ENCODE assay signal across 12 mouse cellular contexts in the genomic region with DNA sequence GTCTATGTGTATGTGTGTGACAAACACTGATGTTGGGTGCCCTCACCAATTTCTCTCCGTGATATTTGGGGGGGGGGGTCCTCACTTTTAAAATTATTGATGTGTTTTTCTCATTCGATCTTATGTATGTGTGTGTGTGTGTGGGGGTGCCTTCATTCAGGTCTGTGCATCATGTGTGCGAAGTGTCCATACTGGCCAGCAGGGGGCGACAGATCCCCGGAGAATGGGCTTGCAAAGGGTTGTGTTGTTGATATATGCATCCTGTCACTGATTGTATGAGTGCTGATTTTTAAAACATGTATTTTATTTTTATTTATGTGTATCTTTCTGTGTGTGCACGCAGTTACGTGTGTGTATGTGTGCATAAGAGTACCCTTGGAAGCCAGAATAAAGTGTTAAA. TPM values are rescaled to one million over a fixed set of nuclear protein-coding genes. Genes with fewer than 3 reads are reported as not detected.
DNase-seq lines count a peak whose midpoint lies in the region; ATAC-seq and TF ChIP-seq lines count a peak whose summit lies in the region.
"Had no signal": no experiment of that assay in that cellular context is flagged by ENCODE, and none has a peak within 500 bp of the region (broad histone marks: within the 10 kb centered on the region; RNA-seq: fewer than 3 reads in every experiment).

No protein-coding gene starts in this region.

- no peak for DNase-seq in gastrocnemius, adult 2 months
- DNase-seq in gastrocnemius, adult 18-20 months (ENCODE audit: low spot score) = no peak
- DNase-seq in thymus, adult 2 months = no peak
- DNase-seq in thymus, adult 18-20 months = no peak
- peak; percentile 63 for DNase-seq in thymus, postnatal 4 days
- no peak for DNase-seq in gastrocnemius, postnatal 10 days
- no peak for DNase-seq in gastrocnemius, adult 8-10 months (ENCODE audit: low spot score in 2 of 2)

- 87% methylated on average over 7 of the region's 7 CpGs for WGBS in thymus, adult 2 months

- intact Hi-C loops in gastrocnemius, adult 2 months (cut with DNase I) = no loop called here

- ATAC-seq in inflammation-experienced regulatory T-cells, adult 6 months = peak; percentile 36

- no peak overlapping the region for H3K27ac ChIP-seq in gastrocnemius, adult 2 months
- H3K27ac ChIP-seq in thymus, adult 2 months (ENCODE audit: control insufficient read depth, insufficient read depth, low read length) = no peak overlapping the region
- H3K27ac ChIP-seq: midbrain, embryonic 12.5 days had no signal

- peak; percentile 31; the same call in 1 of the 2 replicates for TF ChIP-seq CTCF in gastrocnemius, adult 2 months (IDR thresholded peaks at IDR 0.05)
- peak; percentile 40; the same call in 1 of the 2 replicates for TF ChIP-seq CTCF in thymus, adult 2 months (IDR thresholded peaks at IDR 0.05; ENCODE audit: borderline replicate concordance, control insufficient read depth, extremely low read depth, insufficient read depth, low read length, poor library complexity)

- H3K36me3 ChIP-seq in thymus, adult 2 months (ENCODE audit: control insufficient read depth, insufficient read depth, low read length) = no peaks in the 10 kb centered on the region
- H3K36me3 ChIP-seq: midbrain, embryonic 12.5 days had no signal

- peaks cover 5% of the 10 kb centered on the region for H3K4me1 ChIP-seq in thymus, adult 2 months (replicated peaks; ENCODE audit: control insufficient read depth, insufficient read depth, low read length)
- H3K4me1 ChIP-seq: midbrain, embryonic 12.5 days had no signal

- TF ChIP-seq POLR2A in thymus, adult 2 months (IDR thresholded peaks at IDR 0.05; ENCODE audit: control insufficient read depth, extremely low read depth, insufficient read depth, low read length, poor library complexity) = no peak

- no peak overlapping the region for H3K4me3 ChIP-seq in gastrocnemius, adult 2 months
- no peak overlapping the region for H3K4me3 ChIP-seq in thymus, adult 2 months (ENCODE audit: control insufficient read depth, insufficient read depth, low read length)
- H3K4me3 ChIP-seq: midbrain, embryonic 12.5 days had no signal

- no peaks in the 10 kb centered on the region for H3K27me3 ChIP-seq in thymus, adult 2 months (ENCODE audit: control insufficient read depth, insufficient read depth, low read length)
- H3K27me3 ChIP-seq: midbrain, embryonic 12.5 days had no signal

RNA-seq across cellular contexts. Expression of a gene that starts 32.6 kb away (rescaled TPM):
- not detected for total RNA-seq in gastrocnemius, adult 2 months (2021)
- total RNA-seq in gastrocnemius, adult 18-20 months (2021) = not detected
- not detected in 2 replicates for polyA plus RNA-seq in thymus, adult 2 months (2012; rRNA removed)
- polyA plus RNA-seq in inflammation-experienced regulatory T-cells, adult 6 months (2017; shearing (Covaris generic)) = not detected
- not detected for total RNA-seq in gastrocnemius, postnatal 10 days (2021)
- total RNA-seq in gastrocnemius, adult 8-10 months (2022) = not detected
- total RNA-seq: left cerebral cortex, adult 8-10 months had no signal
- polyA plus RNA-seq: embryonic facial prominence, embryonic 14.5 days; hindbrain, embryonic 11.5 days; midbrain, embryonic 12.5 days had no signal

RNA-seq across cellular contexts. Expression of a gene that starts 35.3 kb away (rescaled TPM):
- not detected for total RNA-seq in gastrocnemius, adult 2 months (2021)
- not detected for total RNA-seq in gastrocnemius, adult 18-20 months (2021)
- polyA plus RNA-seq in thymus, adult 2 months (2012; rRNA removed) = 0.24 and 0.32 TPM in 2 replicates
- polyA plus RNA-seq in inflammation-experienced regulatory T-cells, adult 6 months (2017; shearing (Covaris generic)) = 1 to 10 TPM in 1 of 3 experiments, under 1 TPM in 1, not detected in 1; 0.40 to 1.1 TPM
- total RNA-seq in gastrocnemius, postnatal 10 days (2021) = not detected
- total RNA-seq in gastrocnemius, adult 8-10 months (2022) = not detected
- total RNA-seq: left cerebral cortex, adult 8-10 months had no signal
- polyA plus RNA-seq: hindbrain, embryonic 11.5 days had no signal

RNA-seq across cellular contexts. Expression of a gene that starts 35.7 kb away (rescaled TPM):
- total RNA-seq in gastrocnemius, adult 2 months (2021) = 10 to 100 TPM; 24.6 to 27.7 TPM
- total RNA-seq in gastrocnemius, adult 18-20 months (2021) = 10 to 100 TPM; 20.4 to 23.4 TPM
- 69.0 and 75.4 TPM in 2 replicates for polyA plus RNA-seq in thymus, adult 2 months (2012; rRNA removed)
- polyA plus RNA-seq in inflammation-experienced regulatory T-cells, adult 6 months (2017; shearing (Covaris generic)) = 10 to 100 TPM; 32.2 to 33.2 (median 32.6) TPM
- 10 to 100 TPM; 27.0 to 29.4 TPM for total RNA-seq in gastrocnemius, postnatal 10 days (2021)
- 10 to 100 TPM; 22.0 to 24.1 (median 23.1) TPM for total RNA-seq in gastrocnemius, adult 8-10 months (2022)
